Comparison of ENCODE assay signal across 19 mouse cellular contexts in the genomic region with DNA sequence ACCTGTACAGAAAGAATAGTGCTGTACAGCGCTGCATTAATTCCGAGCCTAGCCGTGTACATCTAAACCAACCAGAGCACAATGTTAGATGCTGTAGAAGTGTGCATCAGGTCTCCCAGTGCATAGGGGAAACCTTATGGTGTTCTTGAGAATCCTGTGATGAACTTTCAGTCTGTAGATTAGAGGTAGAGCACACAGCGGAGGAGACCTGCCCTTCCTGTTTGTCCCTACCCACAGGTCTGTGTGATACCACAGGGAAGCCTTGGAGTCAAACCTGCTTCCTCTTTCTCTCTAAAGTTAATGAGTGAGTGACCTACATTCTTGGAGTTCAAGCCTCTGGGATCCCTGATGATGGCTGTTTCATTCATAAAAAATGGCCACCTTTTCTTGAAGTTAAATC. TPM values are rescaled to one million over a fixed set of nuclear protein-coding genes. Genes with fewer than 3 reads are reported as not detected.
A peak's percentile ranks its signal among the peaks of the same experiment; 100 is the strongest.
DNase-seq lines count a peak whose midpoint lies in the region; ATAC-seq and TF ChIP-seq lines count a peak whose summit lies in the region.
"Had no signal": no experiment of that assay in that cellular context is flagged by ENCODE, and none has a peak within 500 bp of the region (broad histone marks: within the 10 kb centered on the region; RNA-seq: fewer than 3 reads in every experiment).

No protein-coding gene starts in this region.

- no peak overlapping the region for H3K9ac ChIP-seq in kidney, embryonic 16.5 days (replicated peaks; ENCODE audit: low read length)
- H3K9ac ChIP-seq: forebrain, embryonic 13.5 days; heart, embryonic 13.5 days; liver, embryonic 15.5 days; neural tube, embryonic 15.5 days had no signal

- H3K36me3 ChIP-seq in kidney, embryonic 16.5 days (ENCODE audit: insufficient read depth, low read length): no peaks in the 10 kb centered on the region
- H3K36me3 ChIP-seq: embryonic facial prominence, embryonic 10.5 days; heart, embryonic 13.5 days; liver, embryonic 15.5 days; neural tube, embryonic 15.5 days had no signal

- no peak for ATAC-seq in kidney, embryonic 16.5 days (ENCODE audit: low FRiP score, low TSS enrichment)
- peak; percentile 95 to 96 for ATAC-seq in hematopoietic stem cell, adult 5-6 weeks (replicated peaks in 1 of 2; ENCODE audit: insufficient read depth in 1 of 2, low FRiP score in 2 of 2, low TSS enrichment in 1 of 2, low read depth in 1 of 2, poor library complexity in 2 of 2, severe bottlenecking in 2 of 2)
- peak; percentile 94 for ATAC-seq in megakaryocyte progenitor cell, adult 5-6 weeks (replicated peaks; ENCODE audit: poor library complexity)
- ATAC-seq: forebrain, embryonic 13.5 days had no signal

- 92% methylated on average over 4 of the region's 4 CpGs for WGBS in kidney, embryonic 16.5 days

- no peak overlapping the region for H3K4me3 ChIP-seq in kidney, embryonic 16.5 days (ENCODE audit: low read length)
- H3K4me3 ChIP-seq in layer of hippocampus, adult 2 months: no peak overlapping the region
- H3K4me3 ChIP-seq: embryonic facial prominence, embryonic 10.5 days; forebrain, embryonic 13.5 days; heart, embryonic 13.5 days; liver, embryonic 15.5 days; neural tube, embryonic 15.5 days had no signal

- H3K9me3 ChIP-seq in kidney, embryonic 16.5 days (ENCODE audit: low read length): no peaks in the 10 kb centered on the region
- H3K9me3 ChIP-seq: embryonic facial prominence, embryonic 10.5 days; forebrain, embryonic 13.5 days; heart, embryonic 13.5 days; liver, embryonic 15.5 days; neural tube, embryonic 15.5 days had no signal

- H3K27ac ChIP-seq in kidney, embryonic 16.5 days (ENCODE audit: low read length): no peak overlapping the region
- H3K27ac ChIP-seq in layer of hippocampus, adult 2 months: no peak overlapping the region
- H3K27ac ChIP-seq: embryonic facial prominence, embryonic 10.5 days; forebrain, embryonic 13.5 days; heart, embryonic 13.5 days; liver, embryonic 15.5 days; neural tube, embryonic 15.5 days had no signal

- no peaks in the 10 kb centered on the region for H3K27me3 ChIP-seq in kidney, embryonic 16.5 days (ENCODE audit: insufficient read depth, low read length)
- H3K27me3 ChIP-seq: forebrain, embryonic 13.5 days; heart, embryonic 13.5 days; liver, embryonic 15.5 days; neural tube, embryonic 15.5 days had no signal

- peak; percentile 20 for DNase-seq in kidney, adult 9 months
- no peak for DNase-seq in layer of hippocampus, adult 8-10 months (ENCODE audit: low spot score in 2 of 2)
- no peak for DNase-seq in layer of hippocampus, adult 2 months (ENCODE audit: low spot score in 2 of 2)
- DNase-seq in ovary, postnatal 14 days (ENCODE audit: low spot score): no peak
- DNase-seq: adrenal gland, adult 8-10 months; cerebellum, postnatal 25 days; heart, postnatal 4 days; kidney, adult 18-20 months; kidney, postnatal 25 days; lung, postnatal 10 days; thymus, adult 2 months had no signal

- no peak overlapping the region for H3K4me2 ChIP-seq in kidney, embryonic 16.5 days (replicated peaks; ENCODE audit: low read depth, low read length)
- H3K4me2 ChIP-seq: forebrain, embryonic 13.5 days; heart, embryonic 13.5 days; liver, embryonic 15.5 days; neural tube, embryonic 15.5 days had no signal

- TF ChIP-seq CTCF in layer of hippocampus, adult 2 months (conservative IDR thresholded peaks at IDR 0.05): no peak

- peaks cover 5% of the 10 kb centered on the region; the same call in 1 of the 2 replicates for H3K4me1 ChIP-seq in kidney, embryonic 16.5 days (ENCODE audit: insufficient read depth, low read length)
- H3K4me1 ChIP-seq: embryonic facial prominence, embryonic 10.5 days; liver, embryonic 15.5 days had no signal

RNA-seq across cellular contexts. Expression of gene Camk2d, which starts 54.2 kb away (rescaled TPM):
- polyA plus RNA-seq in kidney, embryonic 16.5 days (2015; fragmentation: Nextera tagmentation; extraction: Ambion mirVana): 23.8 and 24.9 TPM in 2 replicates
- total RNA-seq in hematopoietic stem cell, adult 5-6 weeks (2017): 62.8 and 66.8 TPM in 2 replicates
- 12.7 and 16.9 TPM in 2 replicates for total RNA-seq in megakaryocyte progenitor cell, adult 5-6 weeks (2015)
- total RNA-seq in megakaryocyte progenitor cell, adult 5-6 weeks (2017): 13.2 and 19.5 TPM in 2 replicates
- 10 to 100 TPM; 59.0 to 69.4 (median 60.4) TPM for total RNA-seq in layer of hippocampus, adult 8-10 months (2022)
- total RNA-seq in layer of hippocampus, adult 2 months (2021): 10 to 100 TPM; 35.5 to 36.4 TPM
